Mouse (Mus musculus) liver, embryonic 14.5 days (tissue): ENCODE results near the gene Cdh23.

ENCODE experiments used
- CTCF ChIP-seq: IDR thresholded peaks from 2 replicates; pipeline ENCODE4 v1.5.1; 2016; ENCODE audit warnings: antibody characterized with exemption, low read depth, control low read depth
- EP300 ChIP-seq: IDR thresholded peaks from 2 replicates; pipeline ENCODE4 v1.6.1; 2016; ENCODE audit warnings: antibody characterized with exemption, low read depth

DNA sequence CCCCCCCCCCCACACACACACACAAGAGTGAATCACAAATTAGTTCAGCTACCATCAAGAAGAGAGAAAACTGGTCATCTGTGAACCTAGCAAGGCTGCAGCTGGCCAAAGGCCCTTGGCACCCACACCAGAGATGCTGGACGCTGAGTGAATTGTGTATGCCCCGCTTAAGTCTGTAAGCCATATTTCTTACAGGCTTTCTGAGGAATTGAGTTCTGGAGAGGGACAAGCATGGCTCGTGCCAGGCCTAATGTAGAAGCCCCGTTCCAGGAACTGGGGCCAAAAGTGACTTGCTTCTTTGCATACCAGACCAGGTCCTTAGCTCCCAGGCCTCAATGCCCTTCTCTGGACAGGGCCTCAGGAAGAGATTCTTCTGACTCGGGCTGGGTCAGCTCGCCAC is 132.2 kb downstream of the Cdh23 start:
- TF ChIP-seq CTCF (no peak), EP300 (no peak)
